Mouse (Mus musculus): ENCODE results near the gene Mbd6.
A peak's percentile ranks its signal among the peaks of the same experiment; 100 is the strongest.
"Not testable (repeated sequence)": the region's sequence is repeated elsewhere in the genome, so short reads cannot be mapped to it uniquely, and the experiment has no call there.

Mbd6 gene

DNA sequence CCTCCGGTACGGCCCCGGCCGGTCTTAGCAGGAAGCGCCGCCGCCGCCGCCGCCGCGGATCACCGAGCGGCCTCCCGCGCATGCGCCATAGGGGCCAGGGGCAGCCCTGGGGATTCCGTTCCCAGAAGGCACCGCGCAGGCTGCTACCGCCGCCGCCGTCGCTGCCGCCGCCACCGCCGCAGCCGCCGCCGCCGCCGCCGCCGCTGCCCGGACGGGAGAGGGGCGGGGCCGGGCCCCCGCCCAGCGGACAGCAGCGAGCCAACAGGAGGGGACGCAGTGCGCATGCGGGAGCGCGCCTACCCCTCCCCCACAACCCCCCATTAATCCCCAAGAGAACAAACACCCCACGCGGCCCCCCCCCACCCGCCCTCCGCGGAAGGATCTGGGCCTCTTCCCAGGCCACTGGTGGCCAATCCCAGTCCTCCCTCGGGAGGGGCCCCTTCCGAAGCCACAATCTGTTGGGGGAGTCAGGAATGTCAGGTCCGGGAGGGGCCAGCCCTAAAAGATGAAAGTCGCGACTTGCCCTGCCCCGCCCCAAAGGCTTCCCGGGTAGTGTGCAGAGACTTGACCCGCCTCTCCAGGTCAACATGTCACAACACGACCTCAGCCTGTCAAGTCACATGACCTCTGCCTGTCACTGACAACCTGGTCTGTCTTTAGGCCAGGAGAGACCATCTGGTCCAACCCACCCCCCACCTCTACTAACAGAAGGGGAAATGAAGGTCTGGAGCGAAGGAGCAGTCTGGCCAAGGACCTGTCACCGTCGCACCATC is at the start of gene Mbd6:
Gene Mbd6 (minus strand): TSS at position 219 of the 773 bp plus-strand sequence.
- peak; percentile 87 for DNase-seq (ENCODE audit: low spot score)

DNA sequence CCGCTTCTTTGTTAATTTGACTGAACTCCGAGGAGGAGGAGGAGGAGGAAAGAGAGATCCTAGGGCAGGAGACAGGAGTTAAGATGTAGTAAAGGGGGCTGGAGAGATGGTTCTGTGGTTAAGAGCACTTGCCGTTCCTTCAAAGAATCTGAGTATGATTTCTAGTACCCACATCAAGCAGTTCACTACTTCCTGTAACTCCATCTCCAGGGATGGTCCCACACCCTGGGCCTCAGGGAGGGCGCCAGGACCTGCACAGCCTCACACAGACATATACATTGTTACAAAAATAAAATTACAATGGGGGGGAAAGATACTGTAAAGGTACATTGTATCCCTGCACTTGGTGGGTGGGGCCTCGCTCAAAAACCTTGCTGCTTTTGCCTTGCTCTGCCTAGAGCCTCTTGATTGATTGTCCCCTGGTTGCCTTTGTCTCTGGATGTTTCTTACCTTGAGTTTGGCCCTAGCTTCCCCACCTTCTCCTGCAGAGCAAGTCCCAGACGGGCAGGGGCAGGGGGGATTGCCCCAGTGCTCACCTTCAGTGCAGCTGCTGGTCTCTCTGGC is 48.8 kb upstream of the Mbd6 start:
- DNase-seq (ENCODE audit: low spot score) = no peak

DNA sequence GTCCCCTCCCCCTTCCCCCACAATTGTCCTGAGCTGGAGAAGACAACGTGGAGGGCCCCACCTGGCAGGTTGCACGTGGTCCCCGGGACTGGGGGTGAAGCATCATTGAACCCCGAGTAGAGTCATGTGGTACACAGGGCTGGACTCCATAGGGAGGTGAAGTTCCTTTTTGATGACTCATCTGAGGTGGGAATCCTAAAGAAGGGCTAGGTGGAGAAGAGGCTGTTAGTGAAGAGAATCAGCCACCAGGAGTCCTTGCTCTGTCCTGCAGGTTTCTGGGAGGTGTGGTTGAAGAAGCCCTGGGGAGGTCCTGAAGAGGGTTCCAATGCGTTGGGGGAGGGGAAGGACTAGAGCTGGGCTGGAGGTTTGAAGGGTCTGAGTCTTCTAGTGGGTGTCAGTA is 48.1 kb upstream of the Mbd6 start:
- no peak for DNase-seq (ENCODE audit: low spot score)

DNA sequence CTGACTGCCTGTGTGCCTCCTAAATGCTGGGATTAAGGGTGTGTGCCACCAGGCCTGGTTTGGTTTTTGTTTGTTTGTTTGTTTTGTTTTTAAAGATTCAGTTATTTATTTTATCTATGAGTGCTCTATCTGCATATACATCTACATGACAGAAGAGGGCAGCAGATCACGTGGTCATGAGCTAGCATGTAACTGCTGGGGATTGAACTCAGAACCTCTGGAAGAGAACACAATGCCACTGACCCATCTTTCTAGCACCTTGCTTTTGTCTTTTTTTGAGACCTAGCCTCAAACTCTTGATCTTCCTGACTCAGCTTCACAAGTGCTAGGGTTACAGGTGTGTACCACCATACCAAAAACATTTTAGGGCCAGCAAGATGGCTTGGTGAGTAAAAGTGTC is 46.5 kb upstream of the Mbd6 start:
- DNase-seq (ENCODE audit: low spot score) = no peak

DNA sequence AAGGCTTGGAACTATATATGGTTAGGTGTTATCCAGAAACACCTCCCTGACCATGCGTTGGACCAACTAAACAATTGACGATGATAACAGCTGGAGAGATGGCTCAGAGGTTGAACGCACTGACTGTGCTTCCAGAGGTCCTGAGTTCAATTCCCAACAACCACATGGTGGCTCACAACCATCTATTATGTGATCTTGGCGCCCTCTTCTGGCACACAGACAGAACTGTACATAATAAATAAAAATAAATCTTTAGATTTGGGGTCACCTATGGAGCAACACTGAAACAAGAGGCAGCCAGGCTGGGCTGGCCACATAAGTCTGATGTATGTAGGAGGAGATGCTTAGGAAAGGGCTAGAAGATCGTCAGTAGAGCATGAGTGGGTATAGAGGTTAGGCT is 44.3 kb upstream of the Mbd6 start:
- DNase-seq (ENCODE audit: low spot score) = no peak

DNA sequence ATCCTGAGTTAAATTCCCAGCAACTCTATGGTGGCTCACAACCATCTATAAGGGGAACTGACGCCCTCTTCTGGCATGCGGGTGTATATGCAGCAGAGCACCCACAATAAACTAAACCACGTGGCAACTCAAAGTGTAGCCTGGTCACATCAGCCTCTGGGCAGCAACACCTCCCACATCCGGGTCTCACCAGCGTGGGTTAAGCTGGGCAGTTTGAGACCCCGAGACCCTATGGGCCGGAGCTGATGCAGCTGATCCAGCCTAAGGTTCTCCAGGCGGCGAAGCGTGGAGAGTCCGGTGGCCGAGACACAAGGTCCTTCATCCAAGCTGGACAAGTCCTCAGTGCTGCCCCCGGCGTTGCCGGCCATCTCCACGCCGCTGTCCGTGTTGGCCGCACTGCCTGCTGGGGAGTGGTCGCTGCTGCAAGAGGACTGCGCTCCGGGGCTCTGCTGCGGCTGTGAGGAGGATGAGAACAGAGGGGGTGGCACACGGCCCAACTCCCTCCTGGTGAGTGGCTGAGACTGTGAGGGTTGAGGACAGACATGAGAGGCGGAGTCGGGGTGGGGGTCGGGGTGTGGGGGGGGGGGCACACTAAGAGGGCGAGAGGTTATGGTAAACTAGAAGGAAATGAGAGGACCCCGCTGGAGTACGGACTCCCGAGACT is 43.5 kb upstream of the Mbd6 start:
- DNase-seq (ENCODE audit: low spot score) = no peak

DNA sequence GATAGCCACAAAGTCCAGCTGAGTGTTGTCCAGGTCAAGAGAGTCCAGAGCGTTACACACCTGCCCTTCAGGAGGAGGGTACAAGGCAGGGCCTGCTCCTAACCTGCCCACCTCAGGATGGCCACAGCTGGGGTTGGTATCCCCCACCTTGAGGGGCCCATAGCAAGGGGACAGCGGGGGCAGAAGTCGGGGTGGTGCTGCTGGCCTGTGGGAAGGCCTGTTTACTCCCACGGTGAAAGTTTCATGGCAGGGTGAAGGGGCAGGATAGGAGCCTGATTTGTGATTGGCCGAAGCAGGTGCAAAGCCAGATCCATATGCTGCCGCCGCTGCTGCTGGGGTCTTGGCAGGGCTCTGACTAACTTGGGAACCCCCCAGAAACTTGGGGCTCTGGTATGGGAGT is 41.4 kb upstream of the Mbd6 start:
- no peak for DNase-seq (ENCODE audit: low spot score)

DNA sequence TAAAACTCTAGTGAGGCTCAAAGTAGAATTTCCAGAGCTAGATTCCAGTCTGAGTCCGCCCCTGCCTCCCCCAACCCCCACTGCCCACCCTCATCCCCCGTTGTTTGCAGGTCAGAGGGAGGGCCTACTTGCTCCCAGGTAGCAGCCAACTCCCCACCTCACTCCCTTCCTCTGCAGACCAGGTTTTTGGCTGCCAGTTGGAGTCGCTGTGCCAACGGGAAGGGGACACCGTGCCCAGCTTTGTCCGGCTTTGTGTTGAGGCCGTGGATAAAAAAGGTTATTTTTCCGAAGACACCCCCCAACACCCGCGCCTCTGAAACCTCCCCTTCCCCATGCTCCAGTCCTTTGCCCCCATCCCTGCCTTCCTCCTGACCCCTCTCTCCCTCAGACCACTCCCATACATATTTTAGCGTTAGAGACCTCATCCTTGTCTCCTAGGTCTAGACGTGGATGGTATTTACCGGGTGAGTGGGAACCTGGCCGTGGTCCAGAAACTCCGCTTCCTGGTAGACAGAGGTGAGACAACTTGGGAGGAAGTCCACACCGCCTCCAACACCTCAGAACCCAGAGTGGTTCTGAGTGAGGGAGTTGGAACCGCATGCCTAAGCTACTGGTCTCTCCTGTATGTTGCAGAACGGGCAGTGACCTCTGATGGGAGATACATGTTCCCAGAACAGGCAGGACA is 38.8 kb upstream of the Mbd6 start:
- no peak for DNase-seq (ENCODE audit: low spot score)

DNA sequence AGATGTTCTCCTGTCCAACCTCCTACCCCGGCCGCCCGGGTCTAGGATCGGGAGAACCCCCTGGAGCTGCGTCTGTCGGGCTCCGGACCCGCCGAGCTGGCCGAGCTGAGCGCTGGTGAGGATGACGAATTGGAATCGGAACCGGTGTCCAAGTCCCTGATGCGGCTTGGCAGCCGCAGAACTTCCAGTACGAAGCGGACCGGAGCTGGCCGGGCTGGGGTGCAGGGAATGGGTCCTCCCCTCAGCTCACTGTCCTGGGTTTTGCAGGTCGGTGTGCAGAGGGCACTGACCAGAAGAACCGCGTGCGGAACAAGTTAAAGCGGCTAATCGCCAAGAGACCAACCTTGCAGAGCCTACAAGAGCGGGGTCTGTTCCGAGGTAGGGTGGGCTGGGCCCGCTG is 38.0 kb upstream of the Mbd6 start:
- DNase-seq (ENCODE audit: low spot score) = peak; percentile 40

DNA sequence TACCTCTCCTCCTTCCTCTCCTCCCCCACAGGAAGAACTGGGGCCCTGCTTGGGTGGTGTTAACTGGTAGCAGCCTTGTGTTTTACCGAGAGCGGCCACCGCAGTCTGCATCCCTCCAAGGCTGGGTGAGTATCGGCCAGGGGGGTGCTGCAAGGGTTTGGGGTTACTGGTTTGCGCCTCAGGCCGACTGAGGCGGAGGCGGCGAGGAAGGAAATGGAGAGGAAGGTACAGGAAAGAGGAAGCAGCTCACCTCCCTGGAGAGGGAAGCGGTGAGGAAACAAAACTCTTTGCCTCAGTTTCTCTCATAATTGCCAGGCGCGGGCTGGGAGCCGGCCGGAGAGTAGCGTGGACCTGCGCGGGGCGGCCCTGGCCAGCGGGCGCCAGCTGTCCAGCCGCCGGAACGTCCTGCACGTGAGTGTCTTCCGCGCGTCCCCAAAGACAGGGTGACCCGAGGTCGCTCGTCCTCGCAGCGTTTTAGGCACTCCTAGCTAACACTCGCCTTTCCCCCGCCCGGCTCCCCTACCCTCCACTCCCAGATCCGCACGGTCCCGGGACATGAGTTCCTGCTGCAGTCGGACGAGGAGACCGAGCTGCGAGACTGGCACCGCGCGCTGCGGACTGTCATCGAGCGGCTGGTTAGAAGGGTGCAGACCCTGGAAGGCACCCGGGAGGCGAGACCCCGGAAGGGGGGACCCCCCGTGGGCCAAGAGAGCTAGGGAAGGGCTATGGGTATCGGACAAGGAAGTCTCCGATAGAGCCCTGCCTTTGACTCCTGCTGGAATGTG is 37.4 kb upstream of the Mbd6 start:
- no peak for DNase-seq (ENCODE audit: low spot score)

DNA sequence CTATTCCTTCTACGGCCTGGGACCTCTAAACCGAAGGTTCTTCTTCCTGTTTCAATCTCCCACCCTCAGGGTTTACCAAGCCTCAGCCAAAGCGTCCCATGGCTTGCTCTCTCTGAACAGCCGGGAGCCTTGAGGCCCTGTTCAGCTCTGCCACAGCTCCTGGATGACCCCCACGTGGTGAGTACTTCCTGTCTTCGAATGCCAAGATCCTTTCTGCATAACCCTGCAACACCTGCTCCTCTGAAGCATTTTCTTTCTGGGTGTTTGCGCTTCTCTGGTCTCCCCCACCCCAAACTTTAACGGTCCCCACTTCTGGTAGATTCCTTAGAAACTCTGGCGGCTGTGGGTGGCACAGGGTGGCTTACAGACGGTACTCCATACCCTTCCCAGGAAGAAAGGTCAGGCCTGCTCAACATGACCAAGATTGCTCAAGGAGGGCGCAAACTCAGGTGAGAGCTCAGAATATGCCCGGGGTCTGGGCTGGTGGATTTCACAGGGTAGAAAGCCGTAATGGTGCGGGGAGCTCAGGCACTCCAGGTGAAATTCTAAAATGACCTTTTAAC is 36.7 kb upstream of the Mbd6 start:
- no peak for DNase-seq (ENCODE audit: low spot score)

DNA sequence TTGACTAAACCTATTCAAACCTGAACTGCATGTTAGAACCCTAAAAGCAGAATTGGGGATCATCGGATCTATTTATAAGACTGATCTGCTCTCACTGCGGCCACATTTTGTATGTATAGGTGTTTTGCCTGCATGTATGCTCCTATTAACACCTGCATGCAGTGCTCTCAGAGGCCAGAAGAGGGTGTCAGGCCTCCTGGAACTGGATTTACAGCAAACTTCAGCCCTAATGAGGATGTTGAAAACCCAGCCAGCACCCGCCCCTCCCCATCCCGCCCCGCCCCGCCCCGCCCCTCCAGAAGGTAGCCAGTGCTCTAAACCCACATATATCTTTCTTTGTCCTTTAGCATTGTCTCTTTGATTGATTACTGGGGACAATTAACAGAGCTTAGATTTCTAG is 35.7 kb upstream of the Mbd6 start:
- DNase-seq (ENCODE audit: low spot score) = peak; percentile 65

DNA sequence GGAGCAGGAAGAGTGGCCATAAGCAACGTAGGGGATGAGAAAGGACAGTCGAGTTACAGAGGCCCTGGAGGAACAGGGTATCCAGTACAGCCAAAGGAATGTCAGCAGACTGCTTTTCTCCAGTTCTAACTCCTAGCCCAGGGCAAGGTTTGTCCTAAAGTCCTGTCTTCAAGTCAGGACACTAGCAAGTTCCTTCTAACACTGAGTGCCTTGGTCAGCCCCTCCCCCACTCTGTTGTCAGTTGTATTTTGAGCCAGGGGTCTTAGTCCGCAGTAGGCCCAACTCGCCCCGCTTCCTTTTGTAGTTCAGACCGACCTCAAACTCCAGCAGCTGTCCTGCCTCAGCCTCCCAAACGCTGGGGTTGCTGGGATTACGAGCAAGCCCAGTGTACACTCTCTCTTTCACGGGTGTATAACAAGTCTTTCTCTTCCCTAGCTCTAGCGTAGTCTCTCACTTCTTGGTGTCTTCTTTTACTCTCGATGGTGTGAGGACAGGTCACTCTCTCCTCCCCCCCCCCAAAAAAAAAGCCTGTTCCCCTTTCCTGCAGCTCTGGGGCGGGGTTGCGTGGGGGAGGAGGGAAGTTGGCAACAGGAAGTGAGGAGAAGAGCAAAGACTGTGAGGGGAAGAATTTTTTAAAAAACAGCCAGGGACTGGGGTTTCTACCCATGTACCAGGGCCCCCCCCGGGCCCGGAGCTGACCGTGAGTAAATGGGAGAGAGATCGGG is 34.5 kb upstream of the Mbd6 start:
- no peak for DNase-seq (ENCODE audit: low spot score)

DNA sequence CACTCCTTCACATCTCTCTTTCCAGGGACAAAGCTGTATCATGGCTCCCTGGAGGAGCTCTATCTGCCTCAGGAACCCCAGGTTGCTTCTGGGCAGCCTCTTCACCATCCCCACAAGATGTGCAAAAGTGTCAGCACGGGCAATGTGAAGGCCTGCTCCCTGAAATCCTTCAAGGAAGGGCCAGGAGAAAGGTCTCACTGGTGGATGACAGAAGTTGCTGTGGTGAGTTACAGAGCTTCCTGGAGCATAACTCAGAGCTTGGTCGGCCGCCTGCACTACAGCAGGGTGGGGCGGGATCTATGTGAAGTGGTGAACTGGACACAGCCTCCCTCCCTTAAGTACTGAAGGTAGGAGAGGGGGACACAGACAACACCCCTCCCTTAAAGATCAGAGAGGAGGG is 33.9 kb upstream of the Mbd6 start:
- DNase-seq (ENCODE audit: low spot score) = no peak

DNA sequence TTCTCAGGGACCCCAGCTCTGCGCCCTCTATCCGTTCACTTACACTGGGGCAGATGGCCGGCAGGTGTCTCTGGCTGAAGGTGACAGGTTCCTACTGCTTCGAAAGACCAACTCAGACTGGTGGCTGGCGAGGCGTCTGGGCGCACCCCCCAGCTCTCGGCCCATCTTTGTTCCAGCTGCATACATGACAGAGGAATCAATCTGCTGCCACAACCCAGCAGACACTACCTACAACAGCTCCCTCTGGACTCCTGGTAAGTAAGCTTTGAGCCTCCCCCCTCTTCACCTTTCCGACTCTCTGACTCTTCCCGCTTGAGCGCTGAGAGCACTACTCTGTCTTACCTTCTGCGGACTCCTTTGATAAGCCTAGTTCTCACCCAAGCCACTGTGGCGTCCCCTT is 33.4 kb upstream of the Mbd6 start:
- DNase-seq (ENCODE audit: low spot score) = no peak

DNA sequence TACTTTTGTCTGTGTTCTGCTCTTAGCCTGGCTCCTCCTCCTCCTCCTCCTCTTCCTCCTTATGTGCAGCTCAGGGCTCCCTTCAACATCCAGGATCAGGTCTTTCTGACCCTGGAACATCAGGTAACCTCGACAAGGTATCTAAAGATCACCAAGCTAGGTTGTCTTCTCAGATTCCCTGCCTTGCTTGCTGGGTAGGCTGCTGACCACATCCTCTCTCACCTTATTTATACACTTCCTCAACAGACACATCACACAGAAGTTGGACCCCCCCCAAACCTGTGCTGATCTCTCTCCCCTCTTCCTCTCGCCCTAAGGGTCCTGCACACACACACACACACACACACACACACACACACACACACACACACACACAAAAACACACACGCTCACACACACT is 32.8 kb upstream of the Mbd6 start, which contains the start of gene Arhgap9:
Gene Arhgap9 (plus strand): TSS at position 344 of the 400 bp plus-strand sequence.
- DNase-seq (ENCODE audit: low spot score) = no peak

DNA sequence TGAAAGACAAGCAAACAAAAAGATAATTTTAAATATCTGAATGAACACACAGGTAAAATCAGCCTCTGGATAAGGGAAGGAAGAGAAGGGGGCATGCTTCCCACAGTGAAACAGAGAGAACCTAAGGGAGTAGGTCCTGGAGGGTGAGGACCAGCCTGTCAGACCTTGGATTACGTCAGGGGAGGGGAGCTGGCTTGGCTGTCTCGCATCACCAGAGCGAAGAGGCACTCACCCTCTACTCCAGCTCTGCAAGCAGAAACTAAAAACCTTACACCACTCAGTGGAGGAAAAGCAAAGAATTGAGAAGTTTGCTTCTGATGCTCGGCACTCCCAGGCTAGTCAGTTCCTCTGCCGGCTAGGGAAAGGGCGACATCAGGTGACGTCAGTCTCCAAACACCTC is 31.2 kb upstream of the Mbd6 start:
- DNase-seq (ENCODE audit: low spot score) = no peak

DNA sequence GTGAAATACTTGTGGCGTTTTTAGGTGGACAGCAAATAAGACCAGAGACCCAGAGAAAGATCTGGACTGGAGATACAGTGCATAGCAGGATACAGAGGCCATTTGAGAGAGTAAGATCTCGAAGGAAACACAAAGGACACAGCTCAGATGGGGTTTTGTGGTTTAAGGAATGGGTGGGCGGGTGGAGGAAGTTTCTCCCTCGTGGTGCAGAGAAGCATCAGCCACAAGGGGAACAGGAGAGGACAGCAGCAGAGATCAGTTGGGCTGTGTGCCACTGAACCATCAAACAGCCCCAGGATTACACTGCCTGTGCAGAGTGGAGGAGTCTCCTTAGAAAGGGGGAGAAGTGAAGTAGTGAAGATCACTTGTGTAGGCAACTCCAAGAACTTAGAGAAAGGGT is 29.2 kb upstream of the Mbd6 start:
- DNase-seq (ENCODE audit: low spot score) = no peak

DNA sequence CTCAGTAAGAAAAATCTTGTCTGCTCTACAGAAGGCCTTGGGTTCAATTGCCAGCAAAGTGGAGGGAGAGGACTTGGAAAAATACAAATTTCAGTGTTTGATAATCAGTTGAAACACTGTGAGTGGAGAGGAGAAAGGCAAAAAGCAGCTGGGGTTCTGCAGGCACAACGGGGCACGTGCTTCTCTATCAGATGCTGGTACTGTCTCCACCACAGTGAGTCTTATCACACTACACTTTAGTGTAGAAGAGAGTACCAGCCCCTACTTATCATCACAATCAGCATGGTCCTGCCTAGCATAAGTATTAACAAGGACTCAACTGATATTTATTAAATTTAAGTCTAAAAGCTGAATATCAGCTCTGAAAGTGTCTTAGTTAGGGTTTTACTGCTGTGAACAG is 28.5 kb upstream of the Mbd6 start:
- no peak for DNase-seq (ENCODE audit: low spot score)

DNA sequence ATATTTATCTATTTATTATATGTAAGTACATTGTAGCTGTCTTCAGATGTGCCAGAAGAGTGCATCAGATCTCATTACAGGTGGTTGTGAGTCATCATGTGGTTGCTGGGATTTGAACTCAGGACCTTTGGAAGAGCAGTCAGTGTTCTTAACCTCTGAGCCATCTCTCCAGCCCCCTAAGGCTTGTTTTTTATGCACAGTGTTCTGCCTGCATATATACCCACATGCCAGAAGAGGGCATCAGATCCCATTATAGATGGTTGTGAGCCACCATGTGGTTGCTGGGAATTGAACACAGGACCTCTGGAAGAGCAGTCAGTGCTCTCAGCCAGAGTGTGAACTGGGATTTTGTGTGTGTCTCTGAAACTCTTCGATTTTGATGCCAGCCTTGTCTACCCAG is 26.1 kb upstream of the Mbd6 start:
- not testable (repeated sequence) for DNase-seq (ENCODE audit: low spot score)

DNA sequence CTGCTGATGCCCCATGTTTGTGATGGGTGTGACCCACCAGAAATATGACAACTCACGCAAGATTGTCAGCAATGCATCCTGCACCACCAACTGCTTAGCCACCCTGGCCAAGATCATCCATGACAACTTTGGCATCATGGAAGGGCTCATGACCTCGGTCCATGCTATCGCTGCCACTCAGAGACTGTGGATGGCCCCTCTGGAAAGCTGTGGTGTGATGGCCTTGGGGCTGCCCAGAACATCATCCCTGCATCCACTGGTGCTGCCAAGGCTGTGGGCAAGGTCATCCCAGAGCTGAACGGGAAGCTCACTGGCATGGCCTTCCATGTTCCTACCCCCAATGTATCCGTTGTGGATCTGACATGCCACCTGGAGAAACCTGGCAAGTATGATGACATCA is 24.7 kb upstream of the Mbd6 start:
- not testable (repeated sequence) for DNase-seq (ENCODE audit: low spot score)

Measured in urinary bladder, postnatal 14 days (tissue).